Mouse (Mus musculus) WW6 (cell line): ENCODE data around the gene Fcamr.

ENCODE experiments used
- DNase-seq: peaks from one replicate; pipeline ENCODE4 v3.0.0-alpha.2; 2013; ENCODE audit warnings: low read depth, low spot score

Gene Fcamr

DNA sequence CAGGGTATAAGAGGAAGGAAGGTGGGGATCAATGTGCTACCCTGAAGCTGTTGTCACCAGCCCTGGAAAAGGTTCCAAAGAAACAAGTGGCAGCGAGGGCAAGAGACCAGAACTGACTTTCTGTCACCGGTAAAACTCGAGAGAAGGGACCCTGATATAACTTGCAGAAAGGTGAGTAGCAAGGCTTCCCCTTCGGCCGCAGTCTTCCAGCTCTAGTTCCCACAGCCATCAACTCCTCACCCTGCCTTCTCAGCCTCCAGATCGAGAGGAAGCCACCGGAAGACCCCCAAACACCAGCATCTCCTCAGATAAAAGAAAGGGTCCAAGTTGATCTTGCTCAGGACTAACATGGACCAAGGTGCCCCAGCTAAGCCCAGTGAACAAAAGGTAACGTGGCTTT lies at the start of gene Fcamr:
Gene Fcamr (plus strand): TSS at position 301 of the 400 bp plus-strand sequence.
- DNase-seq, result no peak

DNA sequence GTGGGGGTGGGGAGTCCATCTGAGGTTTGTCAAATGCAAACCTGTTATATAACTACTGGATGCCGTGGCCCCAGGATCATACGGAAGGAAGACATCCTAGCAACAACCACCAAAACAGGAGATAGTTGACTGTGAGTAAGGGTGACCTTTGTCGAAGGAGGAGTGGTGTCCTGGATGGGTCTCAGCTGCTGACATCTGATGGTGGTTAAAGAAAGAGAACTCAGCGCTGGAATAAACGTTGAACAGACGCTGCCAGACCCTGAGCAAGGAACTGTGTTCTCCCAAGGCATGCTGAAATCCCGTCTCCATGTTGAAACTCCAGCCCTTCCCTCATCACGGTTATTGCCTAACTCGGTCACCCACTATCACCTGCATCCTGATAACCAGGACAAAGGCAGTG lies 41.0 kb upstream of the Fcamr start:
- no peak for DNase-seq

DNA sequence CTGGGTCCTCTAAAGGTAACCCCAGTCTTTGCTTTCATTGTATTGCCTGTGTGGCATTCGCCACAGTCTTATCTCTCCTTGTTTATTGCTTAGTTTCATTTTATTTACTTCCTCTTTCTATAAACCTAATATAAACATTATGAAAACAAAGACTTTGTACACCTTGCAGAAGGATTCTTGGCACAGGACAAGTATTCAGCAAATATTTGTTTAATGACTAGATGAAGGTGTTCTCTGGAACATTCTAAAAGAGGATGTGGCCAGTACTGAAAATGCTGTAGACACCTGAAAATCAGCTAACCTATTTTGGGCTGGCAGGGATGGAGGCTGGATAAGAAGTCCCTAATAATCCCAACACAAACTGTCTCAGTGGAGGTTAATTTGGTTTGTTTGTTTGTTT lies 39.1 kb upstream of the Fcamr start:
- no peak for DNase-seq

DNA sequence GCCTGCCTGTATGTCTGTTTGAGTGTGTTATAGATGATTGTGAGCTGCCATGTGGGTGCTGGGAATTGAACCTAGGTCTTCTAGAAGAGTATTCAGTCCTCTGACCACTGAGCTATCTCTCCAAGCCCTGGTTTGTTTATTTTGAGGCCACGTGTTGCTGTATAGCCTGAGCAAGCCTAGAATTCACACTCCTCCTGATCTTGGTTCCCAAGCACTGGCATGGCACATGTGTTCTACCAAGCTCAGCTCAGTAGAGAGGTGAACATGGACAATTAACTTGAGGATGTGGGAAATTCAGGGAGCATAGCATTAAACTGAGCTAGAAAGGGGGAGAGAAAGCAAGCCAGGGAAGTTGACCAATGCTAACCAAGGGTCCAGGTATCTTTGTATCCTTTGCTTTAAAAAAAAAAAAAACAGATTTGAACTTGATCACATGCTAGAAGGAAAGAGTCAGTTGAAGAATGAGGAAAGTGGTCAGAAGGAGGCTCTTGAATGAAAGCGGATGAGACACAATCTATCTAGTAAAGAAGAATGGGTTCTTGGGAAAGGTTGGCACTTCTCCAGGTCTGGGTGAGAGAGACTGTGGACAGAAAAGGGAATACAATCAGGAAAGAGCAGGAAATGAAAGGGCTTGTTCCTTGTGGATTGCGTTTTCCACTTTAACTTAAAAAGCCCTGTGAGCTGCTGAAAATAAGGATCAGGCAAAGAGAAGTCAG lies 38.5 kb upstream of the Fcamr start:
- DNase-seq, result no peak

DNA sequence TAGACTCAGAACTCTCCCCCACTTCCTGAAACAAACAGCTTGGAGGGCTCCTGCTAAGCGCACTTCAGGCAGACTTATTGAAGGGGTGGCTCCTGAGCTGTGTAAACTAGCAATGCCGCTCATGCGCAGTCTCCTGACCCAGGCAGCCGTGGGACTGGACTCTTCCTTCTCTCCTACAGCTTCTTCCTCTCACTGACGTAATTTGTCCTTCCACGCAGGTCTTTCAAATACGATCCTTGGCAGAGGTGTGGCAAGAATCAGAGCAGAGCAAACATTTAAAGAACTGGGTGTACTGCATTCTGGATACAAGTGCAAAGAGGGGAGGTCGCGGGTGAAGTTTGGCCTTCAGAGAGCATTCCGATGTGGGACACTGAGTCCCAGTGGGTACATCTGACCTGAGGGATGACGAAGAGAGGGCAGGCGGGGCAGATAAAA lies 36.7 kb upstream of the Fcamr start:
- no peak for DNase-seq

DNA sequence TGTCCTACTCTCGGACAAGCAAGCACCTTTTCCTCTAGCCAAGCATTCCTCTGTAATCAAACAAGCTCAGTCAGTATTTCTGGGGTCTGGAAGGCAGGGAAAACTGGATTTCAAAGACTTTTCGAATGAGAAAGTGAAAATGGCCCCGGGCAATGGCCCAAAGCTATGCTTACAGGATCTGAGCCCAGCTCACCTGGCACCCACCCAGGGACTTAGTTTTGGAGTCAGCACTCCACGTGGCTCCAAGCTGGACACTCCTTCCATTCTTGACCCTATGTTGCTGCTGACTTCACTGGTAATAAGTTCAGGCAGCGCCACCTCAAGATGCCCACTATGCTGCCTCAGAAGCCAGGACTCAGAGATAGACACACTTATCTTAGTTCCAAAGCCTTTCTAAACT lies 33.6 kb upstream of the Fcamr start:
- DNase-seq, result no peak

DNA sequence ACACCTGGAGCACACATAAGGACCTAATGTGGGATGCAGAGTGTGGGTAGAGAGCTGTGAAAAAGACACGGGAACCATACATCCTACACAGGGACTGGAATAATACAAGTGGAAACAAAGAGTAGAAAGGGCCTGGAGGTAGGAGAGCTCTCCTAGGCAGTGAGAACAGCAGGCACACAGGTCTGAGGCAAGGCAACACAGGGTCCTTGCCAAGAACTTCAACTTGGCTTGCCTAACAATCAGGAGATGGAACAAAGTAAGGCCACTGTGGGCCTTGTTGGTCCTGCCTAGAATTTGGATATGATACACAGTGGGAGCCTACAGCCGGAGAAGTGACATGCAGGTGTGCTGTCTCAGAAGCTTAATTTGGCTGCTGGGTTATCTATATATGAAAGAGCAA lies 30.8 kb upstream of the Fcamr start:
- DNase-seq, result no peak

DNA sequence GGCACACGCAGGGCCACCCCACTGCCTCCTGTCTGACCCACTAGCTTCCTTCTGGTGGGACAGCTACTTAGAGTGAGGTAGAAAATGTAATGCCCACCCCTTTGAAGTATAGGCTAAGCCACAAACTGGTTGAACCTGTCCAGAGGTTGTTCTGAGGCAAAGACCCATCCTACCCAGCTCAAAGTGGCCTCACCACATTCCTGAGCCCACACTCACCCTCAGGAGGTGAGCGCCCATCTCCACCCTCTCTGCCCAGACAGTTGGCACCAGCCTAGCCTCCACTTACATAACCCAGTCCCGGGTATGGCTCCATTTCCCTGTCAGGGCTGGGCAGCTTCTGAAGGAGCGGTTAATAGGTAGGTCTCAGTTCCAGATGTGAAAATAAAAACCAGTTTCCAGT lies 30.2 kb upstream of the Fcamr start:
- DNase-seq, result no peak

DNA sequence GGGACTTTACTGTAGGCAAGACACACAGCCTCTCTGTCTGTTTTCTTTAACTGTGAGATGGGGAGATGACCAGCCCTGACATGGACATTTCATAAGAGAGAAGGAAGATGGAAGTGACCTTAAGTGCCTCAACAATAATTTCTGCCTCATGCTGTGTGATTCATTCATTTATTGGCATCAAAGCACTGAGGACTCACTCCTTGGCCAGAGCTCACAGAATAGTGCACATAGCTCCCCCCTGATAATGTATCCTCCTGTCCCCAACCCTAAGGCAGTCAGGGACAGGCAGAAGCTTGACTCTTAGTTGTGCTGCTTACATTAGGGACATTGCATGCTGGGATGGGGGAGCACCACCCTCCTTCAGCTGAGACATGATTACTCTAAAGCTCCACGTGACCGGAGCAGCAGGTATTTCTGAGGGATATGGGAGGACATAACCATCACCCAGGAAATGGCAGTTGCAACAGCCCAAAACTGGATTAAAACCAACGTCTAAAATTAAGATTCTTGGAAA lies 29.7 kb upstream of the Fcamr start:
- DNase-seq, result no peak

DNA sequence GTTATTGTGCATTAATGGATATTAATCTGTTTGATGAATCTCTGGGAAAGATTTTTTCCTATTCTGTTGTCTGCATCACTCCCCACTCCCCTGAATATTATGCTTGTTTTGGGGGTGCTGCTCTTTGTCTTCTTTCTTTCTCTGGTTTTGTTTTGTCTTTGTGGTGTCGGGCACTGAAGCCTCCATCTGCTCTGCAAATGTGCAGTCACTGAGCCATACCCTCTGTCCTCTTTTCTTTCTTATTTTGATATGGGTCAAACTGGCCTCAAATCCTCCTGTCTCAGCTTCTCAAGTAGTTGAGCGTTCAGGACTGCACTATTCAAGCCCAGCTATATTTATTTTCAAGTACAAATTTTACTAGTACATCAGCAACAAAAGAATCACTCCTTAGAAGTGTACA lies 25.5 kb upstream of the Fcamr start:
- no peak for DNase-seq

DNA sequence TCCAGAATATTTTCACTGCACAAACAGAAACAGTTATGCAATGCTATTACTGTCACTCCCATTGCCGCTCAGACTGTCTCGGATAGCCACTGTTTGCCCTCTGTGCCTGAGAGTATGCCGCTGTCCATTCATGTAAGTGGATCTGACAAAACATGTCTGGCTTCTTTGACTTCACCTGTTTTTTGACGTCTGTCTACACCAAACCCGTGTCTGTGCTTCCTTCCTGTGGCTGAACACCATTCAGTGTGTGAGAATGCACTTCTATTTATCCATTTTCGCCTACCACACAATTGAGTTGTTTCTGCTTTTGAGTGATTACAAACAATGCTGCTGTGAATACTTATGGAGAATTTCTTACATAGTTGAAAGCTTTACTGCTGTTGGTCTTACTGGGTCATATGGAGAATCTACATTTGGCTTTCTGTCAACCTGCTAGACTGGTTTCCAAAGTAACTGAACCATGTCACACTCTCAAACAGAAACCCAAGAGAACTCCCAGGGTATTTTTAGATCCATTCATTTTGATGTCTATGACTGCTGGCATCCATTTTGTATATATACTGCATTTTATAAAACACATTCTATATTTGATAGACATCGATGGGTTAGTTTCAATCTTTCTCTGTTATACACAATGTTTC lies 24.9 kb upstream of the Fcamr start:
- no peak for DNase-seq

DNA sequence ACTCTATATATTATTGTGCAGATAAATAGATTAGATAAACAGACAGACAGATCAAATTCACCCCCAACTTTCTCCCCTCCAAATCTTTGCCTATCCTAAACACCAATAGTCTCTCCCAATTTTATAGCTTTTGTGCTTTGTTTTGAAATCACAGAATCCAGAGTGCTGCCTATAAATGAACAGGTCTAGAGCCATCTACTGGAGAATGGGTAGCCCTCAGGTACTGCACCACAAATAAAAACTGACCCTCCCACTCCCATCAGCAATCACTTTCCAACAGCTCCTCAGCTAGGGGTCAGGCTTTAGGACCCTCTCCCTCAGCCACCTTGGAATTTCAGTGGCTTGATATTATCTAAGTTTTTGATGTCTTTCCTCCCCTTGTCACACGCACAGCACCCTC lies 24.1 kb upstream of the Fcamr start:
- DNase-seq, result no peak

DNA sequence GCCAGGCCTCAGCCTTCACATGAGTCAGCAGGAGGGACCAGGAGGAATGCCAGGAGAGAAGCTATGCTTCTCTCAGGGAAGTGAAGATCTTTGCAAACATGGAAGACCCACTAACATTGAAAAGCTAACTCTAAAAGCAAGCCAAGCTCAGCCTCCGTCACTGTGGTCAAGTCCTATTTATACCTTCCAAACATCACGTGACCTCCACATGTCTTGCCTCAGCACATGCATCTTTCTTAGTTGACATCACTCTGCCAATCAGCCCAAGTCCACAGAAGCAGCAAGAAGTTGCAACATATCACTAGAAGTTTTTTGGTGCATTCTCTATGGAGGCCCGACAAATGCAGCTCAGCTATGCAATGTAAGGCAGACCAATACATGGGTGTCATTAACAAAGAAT lies 20.8 kb upstream of the Fcamr start:
- DNase-seq, result no peak

DNA sequence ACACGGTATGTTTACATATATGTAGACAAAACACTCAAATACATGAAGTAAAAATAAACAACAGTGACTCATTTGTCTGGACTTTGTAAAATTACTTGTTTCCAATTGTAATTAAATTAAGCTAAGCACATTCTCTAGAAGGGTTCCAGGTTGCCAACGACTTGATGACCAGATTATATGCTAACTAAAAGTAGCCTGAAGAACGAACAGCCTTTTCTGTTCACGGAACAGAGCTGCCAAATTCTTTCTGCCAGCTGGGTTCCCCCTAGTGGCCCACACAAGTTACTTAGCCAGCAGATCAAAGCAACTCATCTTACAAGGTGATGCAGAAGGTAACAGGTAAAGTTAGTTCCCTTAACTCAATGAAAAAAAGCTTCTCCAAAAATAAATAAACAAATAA lies 16.6 kb upstream of the Fcamr start:
- no peak for DNase-seq

DNA sequence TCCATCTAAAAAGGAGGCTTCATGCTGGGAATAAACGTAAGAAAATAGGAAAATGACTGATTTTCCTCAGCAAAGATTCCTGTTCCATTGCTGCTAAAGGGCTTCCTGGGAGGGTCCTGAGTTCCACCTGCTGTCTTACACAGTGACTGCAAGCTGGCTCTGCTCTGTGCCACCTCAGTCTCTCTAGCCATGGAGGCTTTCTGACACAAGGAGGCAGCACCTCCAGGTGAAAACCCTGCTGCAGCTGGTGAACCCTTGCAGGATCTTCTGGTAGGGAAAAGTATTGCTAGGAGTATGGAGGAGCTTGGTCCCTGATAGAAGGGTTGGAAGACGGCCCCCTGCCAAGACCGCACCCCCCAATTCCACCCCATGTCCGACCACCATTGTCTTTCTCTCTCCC lies 13.7 kb upstream of the Fcamr start:
- DNase-seq, result peak; percentile 18

DNA sequence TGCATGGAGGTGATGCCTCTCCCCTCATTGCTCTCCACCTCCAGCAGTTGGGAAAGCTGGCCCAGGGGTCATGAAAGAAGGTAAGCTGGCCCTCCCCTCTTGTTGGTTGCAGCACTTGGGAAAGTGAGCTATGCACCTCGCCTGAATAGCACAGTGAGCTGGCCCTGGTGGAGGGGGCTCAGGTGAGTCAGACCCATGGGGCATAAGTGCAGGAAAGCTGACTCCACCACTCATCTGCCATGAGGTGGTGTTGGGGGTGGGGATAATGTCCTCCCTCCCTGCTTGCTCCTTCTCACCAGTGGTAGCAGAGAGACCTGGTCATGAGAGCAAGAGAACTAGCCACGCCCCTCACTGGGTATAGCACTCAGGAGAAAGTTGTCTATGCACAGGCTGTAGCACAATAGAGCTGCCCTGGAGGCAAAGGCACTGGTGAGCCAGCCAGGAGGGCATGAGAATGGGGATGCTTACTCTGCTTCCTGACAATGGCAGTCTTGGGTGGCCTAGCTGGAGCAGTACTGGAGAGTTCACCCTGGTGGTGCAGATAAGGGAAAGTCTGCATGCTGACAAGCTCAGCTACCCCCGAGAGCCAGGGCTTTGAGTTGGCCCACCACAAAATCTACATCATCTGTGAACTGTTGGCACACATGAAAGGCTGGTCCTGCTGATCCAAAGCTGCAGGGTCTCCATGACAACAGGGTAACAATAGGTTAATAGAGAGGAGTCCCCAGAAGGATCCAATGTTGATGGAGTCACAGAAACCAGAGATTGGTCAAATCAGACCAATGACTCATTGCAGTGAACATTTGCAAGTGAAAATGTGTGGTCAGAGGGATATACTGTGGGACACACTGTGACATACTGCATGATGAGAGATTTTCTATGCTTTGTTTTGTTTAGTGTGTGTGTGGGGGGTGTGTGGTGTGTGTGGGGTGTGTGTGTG lies 10.9 kb upstream of the Fcamr start:
- DNase-seq, result no peak

DNA sequence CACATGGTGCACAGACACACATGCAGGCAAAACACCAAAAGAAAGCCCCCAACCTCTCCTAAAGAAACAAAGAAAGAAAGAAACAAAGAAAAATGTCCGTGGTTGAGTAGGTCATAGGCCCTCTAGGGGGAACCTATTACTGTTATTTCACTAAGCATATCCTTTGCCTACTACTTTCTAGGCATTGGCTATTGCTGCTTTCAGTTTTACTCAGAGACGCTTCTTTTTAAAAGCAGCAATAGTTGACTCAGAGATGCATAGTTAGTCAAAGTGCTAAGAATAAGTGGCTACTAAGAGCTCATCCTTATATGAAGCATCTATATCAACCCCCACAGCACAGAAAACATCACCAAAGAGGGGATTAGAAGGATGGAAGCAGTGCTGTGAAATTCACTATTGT lies 5.4 kb upstream of the Fcamr start:
- no peak for DNase-seq

DNA sequence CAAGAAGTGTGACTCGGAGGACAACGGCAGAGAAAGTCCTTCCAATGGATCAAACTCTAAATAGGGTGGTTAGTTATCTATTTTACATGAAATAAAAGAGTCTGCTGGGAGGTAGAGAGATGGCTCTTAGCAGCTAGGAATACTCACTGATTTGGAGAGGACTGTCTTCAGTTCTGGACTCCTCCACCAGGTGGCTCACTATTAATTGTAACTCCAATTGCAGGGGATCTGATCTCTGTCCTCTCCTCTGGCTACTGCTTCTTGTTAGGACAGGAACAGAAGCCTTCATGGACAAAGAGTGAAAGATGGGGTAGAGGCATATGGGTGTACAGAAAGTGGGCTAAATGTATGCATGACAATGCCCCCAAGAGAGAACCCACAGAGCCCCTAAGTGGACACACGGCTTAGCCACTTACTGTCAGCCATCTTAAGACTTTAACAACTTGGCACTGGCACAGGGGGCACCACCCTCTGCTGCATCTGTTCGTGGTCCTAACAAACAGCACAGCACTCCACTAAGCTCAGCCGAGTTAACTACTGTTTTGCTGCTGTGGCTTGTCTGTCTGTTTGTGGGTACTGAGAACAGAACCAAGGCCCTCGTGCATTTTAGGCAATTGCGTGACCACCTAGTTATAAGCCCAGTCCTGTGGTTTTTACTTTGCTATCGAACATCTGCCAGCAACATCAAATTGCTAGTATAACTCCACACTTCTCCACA lies 3.6 kb upstream of the Fcamr start:
- DNase-seq, result no peak

DNA sequence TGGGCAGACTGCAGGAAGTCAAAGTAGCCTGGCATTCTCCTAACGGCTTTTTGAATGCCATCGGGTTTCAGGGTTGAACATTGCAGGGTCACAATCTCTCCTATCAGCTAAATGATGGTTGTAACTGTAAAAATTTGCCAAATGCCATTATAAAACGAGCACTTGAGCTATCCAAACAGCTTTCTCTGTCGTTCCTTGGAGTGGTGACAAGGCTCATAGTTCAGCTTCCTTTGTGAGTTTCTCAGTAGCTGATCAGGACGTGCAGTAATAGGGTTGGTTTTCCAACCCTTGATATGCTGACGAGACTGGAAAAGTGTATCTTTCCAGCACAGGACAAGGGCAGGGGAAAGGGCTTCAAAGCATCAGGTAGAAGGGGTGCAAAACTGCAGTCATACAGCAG lies 2.7 kb upstream of the Fcamr start:
- no peak for DNase-seq

DNA sequence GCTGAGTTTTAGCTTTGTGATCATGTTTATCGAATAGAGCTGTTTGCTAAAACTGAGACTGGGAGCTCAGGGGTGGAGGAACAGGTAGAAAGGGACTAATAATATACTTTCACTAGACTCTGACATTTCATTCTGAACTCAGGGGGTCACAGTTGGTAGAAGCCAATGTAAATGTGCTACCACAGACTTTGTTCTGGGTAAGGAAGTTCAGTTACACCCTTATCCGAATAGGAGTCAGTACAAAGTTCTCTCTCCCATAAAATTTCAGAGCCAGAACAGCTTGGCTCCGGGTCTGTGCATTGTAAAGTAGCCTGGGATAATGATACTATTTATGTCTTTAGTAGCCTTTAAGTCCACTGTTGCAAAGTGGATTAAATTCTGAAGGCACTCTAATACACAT lies 2.2 kb upstream of the Fcamr start:
- DNase-seq, result no peak

DNA sequence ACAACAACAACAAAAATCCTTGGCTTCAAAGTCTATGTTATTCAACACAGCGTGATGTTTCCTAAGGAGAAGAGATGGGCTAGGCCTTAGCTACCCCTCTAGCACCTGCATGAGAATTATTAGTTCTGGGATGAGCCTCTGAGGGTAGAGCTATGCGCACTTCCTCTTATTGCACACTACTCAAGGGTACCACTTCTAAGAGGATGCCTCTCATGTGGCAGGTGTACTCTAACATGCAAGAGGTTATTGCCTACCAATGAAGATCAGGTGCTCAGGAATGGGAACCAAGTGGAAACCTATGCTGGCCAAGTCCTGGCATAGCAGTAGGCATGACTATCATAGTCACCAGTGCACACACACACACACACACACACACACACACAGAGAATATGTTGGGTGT lies 1.3 kb upstream of the Fcamr start:
- no peak for DNase-seq

DNA sequence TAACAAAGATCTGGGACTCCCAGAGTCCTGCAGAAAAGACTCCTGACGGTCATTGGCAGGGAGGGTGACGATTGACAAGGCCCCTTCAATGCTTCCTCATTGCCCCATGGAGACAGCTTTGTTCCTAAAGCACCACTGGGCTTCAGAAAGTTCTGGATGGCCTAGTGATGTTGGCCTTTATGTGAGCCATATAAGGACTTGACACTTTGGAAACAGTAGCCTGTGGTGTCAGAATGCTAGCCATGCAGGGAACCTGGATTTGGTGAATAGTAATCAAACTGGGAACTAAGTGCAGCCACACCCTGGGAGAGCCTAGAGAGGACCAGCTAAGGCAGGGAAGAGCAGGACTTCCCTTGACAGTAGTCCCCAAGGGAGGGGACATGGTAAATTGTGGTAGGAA lies 809 bp downstream of the Fcamr start:
- DNase-seq, result no peak
